Mouse (Mus musculus) erythroblast, embryonic 14.5 days (primary cell): ENCODE measurements around the gene Hist1h3d.
"Not testable (repeated sequence)": the region's sequence is repeated elsewhere in the genome, so short reads cannot be mapped to it uniquely, and the experiment has no call there.

Experiments used
- GATA1 ChIP-seq: IDR thresholded peaks from 2 replicates; pipeline ENCODE4 v1.6.1; 2012; ENCODE audit warnings: low read length, inconsistent platforms, mixed read lengths
- TAL1 ChIP-seq: IDR thresholded peaks from 3 replicates; pipeline ENCODE4 v1.6.1; 2012; ENCODE audit warnings: low read length, inconsistent platforms, mixed read lengths

DNA sequence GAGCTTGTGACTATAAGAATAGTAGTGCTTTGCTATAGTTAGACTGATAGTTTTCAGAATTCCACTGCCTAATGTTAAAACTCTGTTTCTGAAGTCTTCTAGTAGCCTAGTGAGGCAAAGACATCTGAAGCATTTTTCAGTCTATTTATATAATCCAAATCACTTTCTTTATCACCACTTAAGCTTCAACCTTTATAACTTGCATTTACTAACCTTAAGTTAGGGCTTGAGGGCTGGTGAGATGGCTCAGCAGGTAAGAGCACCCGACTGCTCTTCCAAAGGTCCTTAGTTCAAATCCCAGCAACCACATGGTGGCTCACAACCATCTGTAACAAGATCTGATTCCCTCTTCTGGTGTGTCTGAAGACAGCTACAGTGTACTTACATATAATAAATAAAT, 35.7 kb upstream of the Hist1h3d start:
- TF ChIP-seq GATA1, TAL1: not testable (repeated sequence)
